Mouse (Mus musculus): ENCODE data around the gene Ccnjl. TPM values are rescaled to one million over a fixed set of nuclear protein-coding genes. Genes with fewer than 3 reads are reported as not detected.

Gene Ccnjl
- polyA plus RNA-seq, 1 experiment from 2014 or later = 26.4 TPM

GRCm38 (mm10) chr11:43545873-43546475, 17.4 kb downstream of the Ccnjl start:
- no peak for ATAC-seq (ENCODE audit: low FRiP score, low TSS enrichment)
- H3K4me1 ChIP-seq (ENCODE audit: insufficient read depth, low read length) = peaks cover 47% of the 10 kb centered on the region
- no peak overlapping the region for H3K27ac ChIP-seq (ENCODE audit: low read length)
- H3K9ac ChIP-seq (replicated peaks; ENCODE audit: low read length) = no peak overlapping the region
- no peak overlapping the region for H3K4me2 ChIP-seq (replicated peaks; ENCODE audit: low read depth, low read length)
- no peaks in the 10 kb centered on the region for H3K27me3 ChIP-seq (ENCODE audit: insufficient read depth, low read length)
- no peak overlapping the region for H3K4me3 ChIP-seq (ENCODE audit: low read length)
- peaks cover 4% of the 10 kb centered on the region; the same call in 1 of the 2 replicates for H3K36me3 ChIP-seq (ENCODE audit: insufficient read depth, low read length)
- H3K9me3 ChIP-seq (ENCODE audit: low read length) = no peaks in the 10 kb centered on the region
- 62% methylated on average over 16 of the region's 16 CpGs for WGBS

- H3K27ac ChIP-seq (ENCODE audit: low read length) = 0 out of 2 replicates have a peak overlapping the region, but pooled peaks have one; percentile 4
Observed at GRCm38 (mm10) chr11:43546678-43547077, 18.1 kb downstream of the Ccnjl start.

GRCm38 (mm10) chr11:43548148-43548547, 19.6 kb downstream of the Ccnjl start:
- no peak overlapping the region for H3K4me2 ChIP-seq (replicated peaks; ENCODE audit: low read depth, low read length)
- no peaks in the 10 kb centered on the region for H3K9me3 ChIP-seq (ENCODE audit: low read length)
- H3K4me3 ChIP-seq (ENCODE audit: low read length) = no peak overlapping the region
- peak overlapping the region; percentile 13 for H3K9ac ChIP-seq (replicated peaks; ENCODE audit: low read length)
- H3K27me3 ChIP-seq (ENCODE audit: insufficient read depth, low read length) = no peaks in the 10 kb centered on the region
- H3K4me1 ChIP-seq (ENCODE audit: insufficient read depth, low read length) = peaks cover 50% of the 10 kb centered on the region
- WGBS = 23% methylated on average over 7 of the region's 7 CpGs
- peak overlapping the region; percentile 77 for H3K27ac ChIP-seq (ENCODE audit: low read length)
- ATAC-seq (ENCODE audit: low FRiP score, low TSS enrichment) = peak; percentile 66; the same call in 1 of the 2 replicates
- H3K36me3 ChIP-seq (ENCODE audit: insufficient read depth, low read length) = peaks cover 4% of the 10 kb centered on the region; the same call in 1 of the 2 replicates

More at GRCm38 (mm10) chr11:43546678-43547077, 18.1 kb downstream of the Ccnjl start:
- Histone ChIP-seq H3K4me2 (replicated peaks; ENCODE audit: low read depth, low read length) (no peak overlapping the region), H3K4me1 (ENCODE audit: insufficient read depth, low read length) (peaks cover 49% of the 10 kb centered on the region), H3K4me3 (ENCODE audit: low read length) (no peak overlapping the region), H3K36me3 (ENCODE audit: insufficient read depth, low read length) (peaks cover 4% of the 10 kb centered on the region; the same call in 1 of the 2 replicates), H3K9ac (replicated peaks; ENCODE audit: low read length) (no peak overlapping the region), H3K9me3 (ENCODE audit: low read length) (no peaks in the 10 kb centered on the region), H3K27me3 (ENCODE audit: insufficient read depth, low read length) (no peaks in the 10 kb centered on the region)
- WGBS = 64% methylated on average over 4 of the region's 4 CpGs
- no peak for ATAC-seq (ENCODE audit: low FRiP score, low TSS enrichment)

- Histone ChIP-seq H3K36me3 (ENCODE audit: insufficient read depth, low read length) (peaks cover under 1% of the 10 kb centered on the region; the same call in 1 of the 2 replicates), H3K4me1 (ENCODE audit: insufficient read depth, low read length) (peaks cover 50% of the 10 kb centered on the region), H3K9ac (replicated peaks; ENCODE audit: low read length) (no peak overlapping the region), H3K9me3 (ENCODE audit: low read length) (no peaks in the 10 kb centered on the region), H3K27me3 (ENCODE audit: insufficient read depth, low read length) (no peaks in the 10 kb centered on the region), H3K4me3 (ENCODE audit: low read length) (no peak overlapping the region), H3K4me2 (replicated peaks; ENCODE audit: low read depth, low read length) (no peak overlapping the region), H3K27ac (ENCODE audit: low read length) (peak overlapping the region; percentile 77)
- no peak for ATAC-seq (ENCODE audit: low FRiP score, low TSS enrichment)
- 51% methylated on average over 12 of the region's 12 CpGs for WGBS
Observed at GRCm38 (mm10) chr11:43548657-43549435, 20.3 kb downstream of the Ccnjl start.

GRCm38 (mm10) chr11:43549701-43550100, 21.1 kb downstream of the Ccnjl start:
- Histone ChIP-seq H3K27ac (ENCODE audit: low read length) (peak overlapping the region; percentile 77), H3K4me2 (replicated peaks; ENCODE audit: low read depth, low read length) (no peak overlapping the region), H3K27me3 (ENCODE audit: insufficient read depth, low read length) (no peaks in the 10 kb centered on the region), H3K9me3 (ENCODE audit: low read length) (no peaks in the 10 kb centered on the region), H3K4me3 (ENCODE audit: low read length) (no peak overlapping the region), H3K9ac (replicated peaks; ENCODE audit: low read length) (0 out of 2 replicates have a peak overlapping the region, but pooled peaks have one; percentile 37), H3K36me3 (ENCODE audit: insufficient read depth, low read length) (no peaks in the 10 kb centered on the region; the same call in 1 of the 2 replicates), H3K4me1 (ENCODE audit: insufficient read depth, low read length) (peaks cover 50% of the 10 kb centered on the region)
- peak; percentile 55; the same call in 1 of the 2 replicates for ATAC-seq (ENCODE audit: low FRiP score, low TSS enrichment)
- WGBS = 26% methylated on average over 11 of the region's 11 CpGs

GRCm38 (mm10) chr11:43551756-43552155, 23.2 kb downstream of the Ccnjl start:
- WGBS = 69% methylated on average over 3 of the region's 3 CpGs
- Histone ChIP-seq H3K27me3 (ENCODE audit: insufficient read depth, low read length) (no peaks in the 10 kb centered on the region), H3K36me3 (ENCODE audit: insufficient read depth, low read length) (peaks cover 4% of the 10 kb centered on the region), H3K4me1 (ENCODE audit: insufficient read depth, low read length) (peaks cover 42% of the 10 kb centered on the region), H3K9me3 (ENCODE audit: low read length) (no peaks in the 10 kb centered on the region), H3K9ac (replicated peaks; ENCODE audit: low read length) (no peak overlapping the region), H3K4me2 (replicated peaks; ENCODE audit: low read depth, low read length) (no peak overlapping the region), H3K27ac (ENCODE audit: low read length) (no peak overlapping the region), H3K4me3 (ENCODE audit: low read length) (no peak overlapping the region)
- ATAC-seq (ENCODE audit: low FRiP score, low TSS enrichment) = no peak

GRCm38 (mm10) chr11:43552675-43553074, 24.1 kb downstream of the Ccnjl start:
- Histone ChIP-seq H3K9me3 (ENCODE audit: low read length) (no peaks in the 10 kb centered on the region), H3K27ac (ENCODE audit: low read length) (no peak overlapping the region), H3K27me3 (ENCODE audit: insufficient read depth, low read length) (no peaks in the 10 kb centered on the region), H3K9ac (replicated peaks; ENCODE audit: low read length) (no peak overlapping the region), H3K4me3 (ENCODE audit: low read length) (no peak overlapping the region), H3K4me1 (ENCODE audit: insufficient read depth, low read length) (peaks cover 42% of the 10 kb centered on the region), H3K36me3 (ENCODE audit: insufficient read depth, low read length) (peaks cover 10% of the 10 kb centered on the region), H3K4me2 (replicated peaks; ENCODE audit: low read depth, low read length) (no peak overlapping the region)
- 86% methylated on average over 6 of the region's 6 CpGs for WGBS
- no peak for ATAC-seq (ENCODE audit: low FRiP score, low TSS enrichment)

GRCm38 (mm10) chr11:43556538-43556937, 28.0 kb downstream of the Ccnjl start:
- Histone ChIP-seq H3K9me3 (ENCODE audit: low read length) (no peaks in the 10 kb centered on the region), H3K4me1 (ENCODE audit: insufficient read depth, low read length) (peaks cover 31% of the 10 kb centered on the region), H3K4me3 (ENCODE audit: low read length) (no peak overlapping the region), H3K9ac (replicated peaks; ENCODE audit: low read length) (no peak overlapping the region), H3K27ac (ENCODE audit: low read length) (no peak overlapping the region), H3K36me3 (ENCODE audit: insufficient read depth, low read length) (peaks cover 21% of the 10 kb centered on the region), H3K27me3 (ENCODE audit: insufficient read depth, low read length) (no peaks in the 10 kb centered on the region), H3K4me2 (replicated peaks; ENCODE audit: low read depth, low read length) (no peak overlapping the region)
- WGBS = 88% methylated on average over 11 of the region's 11 CpGs
- no peak for ATAC-seq (ENCODE audit: low FRiP score, low TSS enrichment)

- Histone ChIP-seq H3K4me1 (ENCODE audit: insufficient read depth, low read length) (peaks cover 30% of the 10 kb centered on the region), H3K4me2 (replicated peaks; ENCODE audit: low read depth, low read length) (no peak overlapping the region), H3K9ac (replicated peaks; ENCODE audit: low read length) (no peak overlapping the region), H3K27me3 (ENCODE audit: insufficient read depth, low read length) (no peaks in the 10 kb centered on the region), H3K9me3 (ENCODE audit: low read length) (no peaks in the 10 kb centered on the region), H3K36me3 (ENCODE audit: insufficient read depth, low read length) (peaks cover 24% of the 10 kb centered on the region), H3K4me3 (ENCODE audit: low read length) (no peak overlapping the region), H3K27ac (ENCODE audit: low read length) (peak overlapping the region; percentile 71)
- WGBS = 23% methylated on average over 6 of the region's 6 CpGs
- ATAC-seq (ENCODE audit: low FRiP score, low TSS enrichment) = peak; percentile 90
Observed at GRCm38 (mm10) chr11:43559515-43560292, 31.1 kb downstream of the Ccnjl start.
